In the genomic region with DNA sequence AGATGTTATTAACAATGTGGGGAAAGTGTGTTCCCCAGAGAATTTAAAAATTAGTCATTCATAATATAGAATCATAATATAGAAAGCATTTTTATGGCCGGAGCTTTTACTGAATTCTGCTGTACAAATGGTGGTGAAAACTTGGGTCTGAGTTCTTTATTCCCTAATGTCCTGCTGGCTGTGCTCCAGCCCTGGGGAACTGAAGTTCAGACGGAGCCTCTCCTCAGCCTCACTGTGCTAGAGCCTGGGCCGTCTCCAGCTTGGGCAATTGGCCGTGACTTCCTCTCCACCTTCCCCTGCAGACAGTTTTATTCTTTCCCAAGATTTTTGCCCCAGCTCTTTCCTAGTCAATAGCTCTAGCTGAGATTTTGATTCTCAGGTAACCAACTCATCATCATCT, we compare ENCODE assay signal across 9 mouse cellular contexts.
DNase-seq lines count a peak whose midpoint lies in the region; ATAC-seq and TF ChIP-seq lines count a peak whose summit lies in the region.
"Had no signal": no experiment of that assay in that cellular context is flagged by ENCODE, and none has a peak within 500 bp of the region (broad histone marks: within the 10 kb centered on the region; RNA-seq: fewer than 3 reads in every experiment).

No protein-coding gene starts in this region.

- no peaks in the 10 kb centered on the region for H3K27me3 ChIP-seq in hindbrain, embryonic 16.5 days (replicated peaks; ENCODE audit: control insufficient read depth, insufficient read depth, low read length)
- H3K27me3 ChIP-seq in hindbrain, embryonic 11.5 days (ENCODE audit: control insufficient read depth, insufficient read depth, low read length), result 0 out of 2 replicates have a peak, but pooled peaks cover 2% of the 10 kb centered on the region
- H3K27me3 ChIP-seq in kidney, embryonic 15.5 days, result no peaks in the 10 kb centered on the region
- H3K27me3 ChIP-seq in thymus, adult 2 months (ENCODE audit: control insufficient read depth, insufficient read depth, low read length), result no peaks in the 10 kb centered on the region
- H3K27me3 ChIP-seq: midbrain, embryonic 12.5 days had no signal

- no peak for TF ChIP-seq POLR2A in thymus, adult 2 months (IDR thresholded peaks at IDR 0.05; ENCODE audit: control insufficient read depth, extremely low read depth, insufficient read depth, low read length, poor library complexity)

- H3K9ac ChIP-seq in hindbrain, embryonic 16.5 days (ENCODE audit: low read depth, low read length), result no peak overlapping the region
- no peak overlapping the region for H3K9ac ChIP-seq in hindbrain, embryonic 11.5 days (ENCODE audit: low read depth, low read length)
- no peak overlapping the region for H3K9ac ChIP-seq in kidney, embryonic 15.5 days
- H3K9ac ChIP-seq: midbrain, embryonic 12.5 days had no signal

- intact Hi-C loops in left cerebral cortex, adult 2 months (cut with DNase I), result no loop called here

- WGBS in hindbrain, embryonic 16.5 days, result 23% methylated on average over 4 of the region's 4 CpGs
- 51% methylated on average over 4 of the region's 4 CpGs for WGBS in hindbrain, embryonic 11.5 days
- 22% methylated on average over 4 of the region's 4 CpGs for WGBS in kidney, embryonic 15.5 days
- WGBS in thymus, adult 2 months, result 85% methylated on average over 4 of the region's 4 CpGs

- H3K4me2 ChIP-seq in hindbrain, embryonic 16.5 days (ENCODE audit: low read length), result no peak overlapping the region
- no peak overlapping the region for H3K4me2 ChIP-seq in hindbrain, embryonic 11.5 days (replicated peaks; ENCODE audit: low read depth, low read length)
- no peak overlapping the region for H3K4me2 ChIP-seq in kidney, embryonic 15.5 days
- H3K4me2 ChIP-seq: midbrain, embryonic 12.5 days had no signal

- no peak overlapping the region for H3K4me3 ChIP-seq in hindbrain, embryonic 16.5 days (ENCODE audit: low read length)
- H3K4me3 ChIP-seq in hindbrain, embryonic 11.5 days (ENCODE audit: low read depth, low read length), result no peak overlapping the region
- H3K4me3 ChIP-seq in kidney, embryonic 15.5 days (replicated peaks), result no peak overlapping the region
- H3K4me3 ChIP-seq in left cerebral cortex, adult 2 months, result no peak overlapping the region
- no peak overlapping the region for H3K4me3 ChIP-seq in thymus, adult 2 months (ENCODE audit: control insufficient read depth, insufficient read depth, low read length)
- H3K4me3 ChIP-seq: midbrain, embryonic 12.5 days had no signal

- H3K9me3 ChIP-seq in hindbrain, embryonic 16.5 days (ENCODE audit: control insufficient read depth, low read length), result no peaks in the 10 kb centered on the region
- no peaks in the 10 kb centered on the region for H3K9me3 ChIP-seq in hindbrain, embryonic 11.5 days (ENCODE audit: control insufficient read depth, low read length)
- peaks cover 2% of the 10 kb centered on the region; the same call in 1 of the 2 replicates for H3K9me3 ChIP-seq in kidney, embryonic 15.5 days (replicated peaks)

- peaks cover 3% of the 10 kb centered on the region; the same call in 1 of the 2 replicates for H3K36me3 ChIP-seq in hindbrain, embryonic 16.5 days (ENCODE audit: control insufficient read depth, insufficient read depth, low read length)
- peaks cover 2% of the 10 kb centered on the region; the same call in 1 of the 2 replicates for H3K36me3 ChIP-seq in hindbrain, embryonic 11.5 days (ENCODE audit: control insufficient read depth, insufficient read depth, low read length)
- peaks cover 8% of the 10 kb centered on the region for H3K36me3 ChIP-seq in kidney, embryonic 15.5 days
- H3K36me3 ChIP-seq in thymus, adult 2 months (ENCODE audit: control insufficient read depth, insufficient read depth, low read length), result no peaks in the 10 kb centered on the region

- 0 out of 2 replicates have a peak, but pooled peaks have one; percentile 63 for ATAC-seq in hindbrain, embryonic 16.5 days
- ATAC-seq in hindbrain, embryonic 11.5 days (ENCODE audit: low FRiP score), result no peak
- ATAC-seq in kidney, embryonic 15.5 days (replicated peaks; ENCODE audit: low FRiP score), result peak; percentile 84
- no peak for ATAC-seq in erythroid progenitor cell, adult 5-6 weeks (replicated peaks; ENCODE audit: low FRiP score, poor library complexity, severe bottlenecking)

- no peaks in the 10 kb centered on the region for H3K4me1 ChIP-seq in hindbrain, embryonic 16.5 days (ENCODE audit: control insufficient read depth, insufficient read depth, low read depth, low read length)
- H3K4me1 ChIP-seq in hindbrain, embryonic 11.5 days (replicated peaks; ENCODE audit: control insufficient read depth, insufficient read depth, low read length), result no peaks in the 10 kb centered on the region
- H3K4me1 ChIP-seq in kidney, embryonic 15.5 days, result peaks cover 17% of the 10 kb centered on the region
- H3K4me1 ChIP-seq in thymus, adult 2 months (replicated peaks; ENCODE audit: control insufficient read depth, insufficient read depth, low read length), result no peaks in the 10 kb centered on the region

- TF ChIP-seq CTCF in left cerebral cortex, adult 2 months (IDR thresholded peaks at IDR 0.05), result no peak
- TF ChIP-seq CTCF in thymus, adult 2 months (IDR thresholded peaks at IDR 0.05; ENCODE audit: borderline replicate concordance, control insufficient read depth, extremely low read depth, insufficient read depth, low read length, poor library complexity), result no peak

- DNase-seq in hindbrain, embryonic 11.5 days (ENCODE audit: low spot score), result no peak
- DNase-seq in brain, adult 2 months (ENCODE audit: low read depth, low spot score), result peak; percentile 19
- peak; percentile 45 for DNase-seq in gastrocnemius, adult 18-20 months (ENCODE audit: low spot score)
- DNase-seq in left cerebral cortex, adult 2 months (ENCODE audit: extremely low spot score in 1 of 2, low spot score in 2 of 2), result no peak
- DNase-seq in thymus, adult 2 months, result no peak

- H3K27ac ChIP-seq in hindbrain, embryonic 16.5 days (ENCODE audit: low read depth, low read length), result no peak overlapping the region
- no peak overlapping the region for H3K27ac ChIP-seq in hindbrain, embryonic 11.5 days (ENCODE audit: low read depth, low read length)
- H3K27ac ChIP-seq in kidney, embryonic 15.5 days, result no peak overlapping the region
- H3K27ac ChIP-seq in left cerebral cortex, adult 2 months, result no peak overlapping the region
- no peak overlapping the region for H3K27ac ChIP-seq in thymus, adult 2 months (ENCODE audit: control insufficient read depth, insufficient read depth, low read length)
- H3K27ac ChIP-seq: midbrain, embryonic 12.5 days had no signal

Comparison
In these comparisons a context has a peak if more than half of its experiments do, and no peak if none do; other contexts are left out.
1. ATAC-seq: peak in hindbrain, embryonic 16.5 days (single experiment) and kidney, embryonic 15.5 days (single experiment); none in hindbrain, embryonic 11.5 days (single experiment) and erythroid progenitor cell, adult 5-6 weeks (single experiment).
2. DNase-seq: peak in brain, adult 2 months (single experiment) and gastrocnemius, adult 18-20 months (single experiment); none in hindbrain, embryonic 11.5 days (single experiment), left cerebral cortex, adult 2 months (0 of 2) and thymus, adult 2 months (single experiment).